Mouse (Mus musculus) liver, embryonic 14.5 days (tissue): ENCODE data around the gene Cox8a. TPM values are rescaled to one million over a fixed set of nuclear protein-coding genes. Genes with fewer than 3 reads are reported as not detected.

Source experiments
- ATAC-seq: fragments of 200-750 bp; cut with Nextera tagmentation; 2 replicates; pipeline ENCODE4 v1.8.0; 2017; ENCODE audit warnings: moderate number of reproducible peaks, mild to moderate bottlenecking, moderate library complexity; ENCODE audit not compliant: insufficient read depth
- DNase-seq, 3 experiments: peaks; one replicate each; pipeline ENCODE4 v3.0.0-alpha.2; 2012 to 2013; ENCODE audit warnings: low read depth in 3 of 3, low spot score in 3 of 3
- H3K27ac ChIP-seq: fragments of 300-500 bp; sonication (generic); 2 replicates; pipeline ENCODE4 v1.5.1; 2014; ENCODE audit warnings: moderate library complexity, mild to moderate bottlenecking, control low read depth, inconsistent platforms
- H3K27me3 ChIP-seq: fragments of 300-500 bp; sonication (generic); 2 replicates; pipeline ENCODE4 v1.6.1; 2014; ENCODE audit warnings: mild to moderate bottlenecking, low read length, moderate library complexity; ENCODE audit not compliant: control insufficient read depth, insufficient read depth
- H3K36me3 ChIP-seq: fragments of 300-500 bp; sonication (generic); replicated peaks from 2 replicates; pipeline ENCODE4 v1.6.1; 2014; ENCODE audit warnings: low read depth; ENCODE audit not compliant: control insufficient read depth, insufficient read depth
- H3K4me1 ChIP-seq, 2 experiments: fragments of 200-500 bp in 1 of 2; fragments of 300-500 bp in 1 of 2; sonication (generic) in 1 of 2; replicated peaks; 2 replicates each; pipeline ENCODE4 v1.6.1; 2012 to 2014; ENCODE audit warnings: antibody characterized with exemption in 1 of 2, inconsistent platforms in 1 of 2, low read length in 1 of 2; ENCODE audit not compliant: control insufficient read depth in 2 of 2, insufficient read depth in 2 of 2
- H3K4me2 ChIP-seq: fragments of 300-500 bp; sonication (generic); 2 replicates; pipeline ENCODE4 v1.6.1; 2014; ENCODE audit warnings: low read depth, mild to moderate bottlenecking, control low read depth, moderate library complexity
- H3K4me3 ChIP-seq, 2 experiments: fragments of 200-500 bp in 1 of 2; fragments of 300-500 bp in 1 of 2; sonication (generic) in 1 of 2; 2 replicates each; pipeline ENCODE4 v1.5.1; 2012 to 2014; ENCODE audit warnings: low read depth in 2 of 2, low read length in 2 of 2, mild to moderate bottlenecking in 2 of 2, control low read depth in 1 of 2, inconsistent platforms in 1 of 2, moderate library complexity in 1 of 2; ENCODE audit not compliant: insufficient read depth in 1 of 2
- H3K9ac ChIP-seq: fragments of 300-500 bp; sonication (generic); replicated peaks from 2 replicates; pipeline ENCODE4 v1.6.1; 2014; ENCODE audit warnings: mild to moderate bottlenecking, control low read depth, moderate library complexity
- H3K9me3 ChIP-seq: fragments of 300-500 bp; sonication (generic); 2 replicates; pipeline ENCODE4 v1.6.1; 2016; ENCODE audit warnings: low read length, mixed read lengths; ENCODE audit not compliant: control insufficient read depth
- CTCF ChIP-seq: IDR thresholded peaks from 2 replicates; pipeline ENCODE4 v1.5.1; 2016; ENCODE audit warnings: antibody characterized with exemption, low read depth, control low read depth
- EP300 ChIP-seq: IDR thresholded peaks from 2 replicates; pipeline ENCODE4 v1.6.1; 2016; ENCODE audit warnings: antibody characterized with exemption, low read depth
- WGBS: fragments of 180-500 bp; shearing (Covaris S2); extraction: QIAGEN DNeasy Blood & Tissue Kit; methylation state at CpG from one replicate; pipeline ENCODE4 v1.1.7; 2014; ENCODE audit not compliant: insufficient replicate concordance; 5-methylcytosine and 5-hydroxymethylcytosine counted together
- polyA plus RNA-seq, 2 experiments: library from polyadenylated mRNA; depleted of rRNA in 1 of 2; stranded (reverse) in 1 of 2; unstranded in 1 of 2; fragments of >200 nt; fragmentation: Nextera tagmentation in 1 of 2; extraction: Ambion mirVana in 1 of 2; gene quantifications; 2 replicates each; pipeline versions ENCODE4 v1.2.1 to v1.2.3; 2012 to 2014

Gene Cox8a
- polyA plus RNA-seq, 2 experiments, result 282 to 803 TPM

DNA sequence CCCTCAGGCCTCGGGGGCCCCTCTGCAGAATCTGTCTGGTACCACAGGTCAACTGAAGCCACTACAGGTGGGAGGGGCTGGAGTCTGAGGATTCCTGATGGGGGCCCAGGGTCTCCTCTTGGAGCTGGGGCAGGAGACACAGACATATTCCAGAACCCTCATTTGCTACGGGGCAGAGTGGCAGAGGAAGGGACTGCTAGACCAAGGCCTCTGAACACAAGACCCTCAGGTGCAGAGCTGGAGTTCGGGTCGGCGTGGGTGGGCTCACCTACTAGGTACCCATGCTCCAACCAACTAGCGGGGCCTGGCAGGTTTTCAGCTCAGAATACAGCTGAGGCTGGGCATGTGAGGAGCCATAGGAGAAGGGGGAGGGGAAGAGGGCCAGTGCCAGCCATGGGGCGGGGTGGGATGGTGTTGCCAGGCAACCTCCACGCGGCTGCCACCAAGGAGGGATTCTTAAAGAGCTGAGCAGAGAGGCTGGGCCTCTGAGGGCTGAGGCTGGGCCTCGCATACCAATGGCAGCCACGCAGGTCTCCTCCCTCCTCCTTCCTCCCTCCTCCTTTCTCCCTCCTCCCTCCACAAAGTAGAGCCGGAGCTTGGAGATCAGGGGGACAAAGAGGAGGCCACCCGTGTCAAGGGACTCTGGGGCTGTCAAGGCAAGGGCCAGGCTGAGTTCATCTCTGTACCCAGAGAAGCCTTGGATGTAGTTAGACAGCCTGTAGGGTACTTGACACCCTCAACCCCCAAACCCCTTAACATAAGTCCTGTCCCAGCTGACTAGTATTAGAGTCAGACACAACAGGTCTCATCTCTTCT is 45.2 kb downstream of the Cox8a start:
- 26% methylated on average over 13 of the region's 13 CpGs for WGBS
- Histone ChIP-seq H3K36me3 (no peaks in the 10 kb centered on the region), H3K4me2 (no peak overlapping the region), H3K9ac (no peak overlapping the region), H3K4me1 (peaks cover 0 to 9% of the 10 kb centered on the region in 2 experiments; a peak in 2 of 4 replicates), H3K27me3 (peaks cover 11% of the 10 kb centered on the region), H3K4me3 (no peak overlapping the region), H3K27ac (no peak overlapping the region), H3K9me3 (no peaks in the 10 kb centered on the region)
- DNase-seq (no peak), ATAC-seq (peak; percentile 45; the same call in 1 of the 2 replicates)
- TF ChIP-seq CTCF (no peak), EP300 (no peak)

DNA sequence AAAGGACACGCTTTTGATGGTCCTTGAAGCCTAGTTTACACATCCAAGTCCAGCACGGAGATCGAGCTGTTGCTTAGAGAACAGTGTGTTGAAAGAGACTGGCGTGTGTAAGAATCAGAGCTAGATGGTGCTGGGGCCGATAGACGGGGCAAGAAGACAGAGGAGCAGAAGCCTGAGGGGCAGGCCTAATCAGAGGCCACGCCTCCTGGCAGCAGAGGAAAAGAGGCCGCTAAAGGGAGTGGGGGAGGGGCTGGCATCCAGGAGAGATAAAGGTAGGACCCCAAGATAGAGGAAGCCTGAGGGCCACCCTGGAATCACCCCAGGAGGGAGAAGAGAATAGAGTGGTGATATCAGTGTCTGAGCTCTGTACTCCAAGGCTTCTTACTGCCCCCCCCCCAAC is 46.0 kb downstream of the Cox8a start:
- Histone ChIP-seq H3K4me2 (no peak overlapping the region), H3K9me3 (no peaks in the 10 kb centered on the region), H3K27me3 (peaks cover 19% of the 10 kb centered on the region), H3K4me1 (peaks cover 0 to 9% of the 10 kb centered on the region in 2 experiments; a peak in 2 of 4 replicates), H3K36me3 (no peaks in the 10 kb centered on the region), H3K9ac (no peak overlapping the region), H3K4me3 (no peak overlapping the region), H3K27ac (no peak overlapping the region)
- no peak for ATAC-seq
- no peak for DNase-seq
- TF ChIP-seq CTCF, result no peak
- no peak for TF ChIP-seq EP300
- WGBS, result 15% methylated on average over 8 of the region's 8 CpGs

DNA sequence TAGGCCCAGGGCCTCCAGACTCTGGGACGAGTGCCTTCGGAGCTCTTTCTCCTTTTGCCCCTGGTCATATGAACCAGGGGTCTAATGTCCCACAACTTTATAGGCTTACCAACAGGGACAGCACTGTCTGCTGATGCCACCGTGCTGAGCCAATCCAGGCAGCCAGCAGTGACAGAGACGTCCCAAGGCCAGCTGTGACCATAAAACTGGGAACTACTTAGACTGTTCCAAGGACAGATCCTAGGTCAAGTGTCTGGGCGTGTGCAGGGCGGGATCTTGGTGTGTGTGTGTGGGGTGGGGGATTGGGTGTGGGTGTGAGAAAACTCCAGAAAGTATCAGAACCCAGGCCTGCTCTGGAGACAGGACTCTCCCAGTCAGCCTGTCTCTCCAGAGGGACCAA is 46.5 kb downstream of the Cox8a start:
- no peak overlapping the region for H3K4me3 ChIP-seq
- H3K9me3 ChIP-seq, result no peaks in the 10 kb centered on the region
- no peak for ATAC-seq
- H3K4me2 ChIP-seq, result no peak overlapping the region
- peaks cover 24% of the 10 kb centered on the region for H3K27me3 ChIP-seq
- H3K9ac ChIP-seq, result no peak overlapping the region
- DNase-seq, result no peak
- WGBS, result 64% methylated on average over 6 of the region's 6 CpGs
- no peak overlapping the region for H3K27ac ChIP-seq
- TF ChIP-seq CTCF (no peak), EP300 (no peak)
- no peaks in the 10 kb centered on the region for H3K36me3 ChIP-seq
- H3K4me1 ChIP-seq, result peaks cover 0 to 9% of the 10 kb centered on the region in 2 experiments; a peak in 2 of 4 replicates

DNA sequence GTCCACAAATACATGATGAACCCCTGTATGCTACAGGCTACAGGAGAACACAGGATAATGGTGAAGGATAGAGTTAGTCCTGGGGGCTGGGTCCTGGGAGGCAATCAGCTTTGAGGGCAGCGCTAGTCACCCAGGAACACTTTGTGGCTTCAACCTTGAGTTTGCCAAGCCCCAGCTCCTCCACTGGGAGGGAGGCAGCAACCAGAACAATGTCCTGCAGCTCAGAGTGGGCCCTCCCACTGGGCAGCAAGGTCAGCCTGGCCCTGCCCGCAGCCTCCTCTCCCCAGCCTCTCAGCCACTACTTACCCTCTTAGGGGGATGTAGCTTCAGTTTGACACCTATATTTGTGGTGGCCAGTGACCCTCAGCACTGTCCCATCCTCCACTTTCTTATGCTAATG is 49.0 kb downstream of the Cox8a start:
- Histone ChIP-seq H3K4me1 (peaks cover 0 to 9% of the 10 kb centered on the region in 2 experiments; a peak in 2 of 4 replicates), H3K27ac (no peak overlapping the region), H3K36me3 (no peaks in the 10 kb centered on the region), H3K4me3 (no peak overlapping the region), H3K9ac (no peak overlapping the region), H3K4me2 (no peak overlapping the region), H3K9me3 (no peaks in the 10 kb centered on the region), H3K27me3 (peaks cover 49% of the 10 kb centered on the region)
- ATAC-seq, result no peak
- 42% methylated on average over 2 of the region's 2 CpGs for WGBS
- no peak for TF ChIP-seq EP300
- DNase-seq, result no peak

DNA sequence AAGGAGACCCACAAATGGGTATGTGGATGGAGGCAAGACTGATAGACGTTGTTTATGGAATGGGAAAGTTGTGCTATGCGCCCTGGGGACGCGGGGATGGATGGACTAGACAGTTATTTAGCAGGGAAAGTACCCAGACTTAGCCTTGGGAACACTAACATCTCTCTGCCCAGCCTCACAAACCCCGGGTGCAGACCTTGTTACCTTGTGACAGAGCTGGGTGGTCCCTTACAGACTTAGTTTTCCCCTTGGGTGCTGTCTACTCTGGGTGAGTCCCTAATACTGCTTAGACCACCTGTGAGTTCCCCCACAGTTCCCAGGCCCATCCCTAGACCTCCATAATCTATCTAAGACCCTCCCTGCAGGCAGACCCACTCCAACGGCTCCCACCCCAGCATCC is 50.6 kb downstream of the Cox8a start:
- DNase-seq, result no peak
- ATAC-seq, result no peak
- Histone ChIP-seq H3K9me3 (no peaks in the 10 kb centered on the region), H3K27ac (no peak overlapping the region), H3K4me1 (peaks cover 0 to 7% of the 10 kb centered on the region in 2 experiments; a peak in 2 of 4 replicates), H3K4me2 (no peak overlapping the region), H3K9ac (no peak overlapping the region), H3K36me3 (no peaks in the 10 kb centered on the region), H3K27me3 (peaks cover 56% of the 10 kb centered on the region), H3K4me3 (no peak overlapping the region)
- TF ChIP-seq CTCF (no peak), EP300 (no peak)
- 14% methylated on average over 6 of the region's 6 CpGs for WGBS
